Comparison of ENCODE assay signal across 12 mouse cellular contexts in the genomic region with DNA sequence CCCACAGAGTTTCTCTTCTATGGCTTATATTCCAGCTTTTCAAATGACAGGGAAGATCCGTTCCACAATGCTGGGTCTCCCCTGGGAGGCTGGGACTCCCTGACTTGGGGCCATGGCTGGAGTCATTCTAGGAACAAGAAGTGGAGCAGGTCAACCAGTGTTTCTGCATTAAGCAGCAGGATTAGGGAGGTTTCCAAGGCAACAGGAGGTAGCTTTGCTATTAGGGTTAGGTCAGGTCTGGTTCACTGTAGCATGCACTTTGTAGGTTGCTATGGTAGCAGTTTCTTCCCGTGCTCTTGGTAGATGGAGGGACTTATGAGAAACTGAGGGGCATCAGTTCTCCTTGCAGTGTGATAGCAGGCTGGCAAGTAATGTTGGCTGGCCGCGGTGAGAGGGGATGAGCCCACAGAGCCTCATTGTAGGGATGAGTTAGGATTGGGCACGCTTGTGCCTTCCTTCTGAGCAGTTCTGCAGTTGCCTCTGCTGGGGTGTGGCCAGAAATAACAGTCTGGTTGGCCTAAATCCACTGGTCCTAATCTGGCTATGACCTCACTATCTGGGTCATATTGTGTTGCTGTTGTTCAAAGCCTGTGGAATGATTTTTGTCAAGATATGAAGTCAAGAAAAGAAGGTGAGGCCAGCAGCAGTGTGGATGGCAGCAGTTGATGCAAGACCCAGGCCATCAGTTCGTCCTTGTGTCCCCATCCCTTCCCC. TPM values are rescaled to one million over a fixed set of nuclear protein-coding genes. Genes with fewer than 3 reads are reported as not detected.
DNase-seq lines count a peak whose midpoint lies in the region; ATAC-seq and TF ChIP-seq lines count a peak whose summit lies in the region.
"Had no signal": no experiment of that assay in that cellular context is flagged by ENCODE, and none has a peak within 500 bp of the region (broad histone marks: within the 10 kb centered on the region; RNA-seq: fewer than 3 reads in every experiment).

No protein-coding gene starts in this region.

- peak; percentile 57 for DNase-seq in embryo, embryonic 10 days (ENCODE audit: low spot score)
- DNase-seq in embryo, embryonic 9.5 days (ENCODE audit: extremely low spot score): no peak
- no peak for DNase-seq in liver, embryonic 13.5 days
- DNase-seq in liver, postnatal 0 days: no peak
- peak; percentile 83 for DNase-seq in cerebellum, adult 9-10 months
- peak; percentile 77 for DNase-seq in retina, postnatal 1 day
- no peak for DNase-seq in frontal cortex, postnatal 36 days (ENCODE audit: low spot score in 2 of 2)
- no peak for DNase-seq in right cerebral cortex, adult 18-20 months

- H3K4me3 ChIP-seq in liver, embryonic 13.5 days (replicated peaks): no peak overlapping the region
- no peak overlapping the region for H3K4me3 ChIP-seq in liver, postnatal 0 days (ENCODE audit: low read depth, low read length)

- H3K27me3 ChIP-seq in liver, embryonic 13.5 days: no peaks in the 10 kb centered on the region
- H3K27me3 ChIP-seq in liver, postnatal 0 days (ENCODE audit: insufficient read depth, low read length): no peaks in the 10 kb centered on the region

- no peak for ATAC-seq in liver, embryonic 13.5 days (ENCODE audit: low read depth)
- ATAC-seq in liver, postnatal 0 days: no peak

- 71% methylated on average over 6 of the region's 6 CpGs for whole genome bisulfite sequencing in liver, embryonic 13.5 days (ENCODE audit: insufficient replicate concordance)
- WGBS in liver, postnatal 0 days (ENCODE audit: insufficient replicate concordance): 77% methylated on average over 6 of the region's 6 CpGs

- no peaks in the 10 kb centered on the region for H3K9me3 ChIP-seq in liver, embryonic 13.5 days (replicated peaks)
- no peaks in the 10 kb centered on the region for H3K9me3 ChIP-seq in liver, postnatal 0 days (ENCODE audit: low read length)

- H3K9ac ChIP-seq in liver, embryonic 13.5 days: peak overlapping the region; percentile 16; the same call in 1 of the 2 replicates
- H3K9ac ChIP-seq in liver, postnatal 0 days (replicated peaks): no peak overlapping the region

- H3K4me2 ChIP-seq in liver, embryonic 13.5 days: no peak overlapping the region
- H3K4me2 ChIP-seq in liver, postnatal 0 days (ENCODE audit: low read depth, low read length): no peak overlapping the region

- H3K27ac ChIP-seq in liver, embryonic 13.5 days: no peak overlapping the region
- no peak overlapping the region for H3K27ac ChIP-seq in liver, postnatal 0 days (ENCODE audit: low read depth)
- H3K27ac ChIP-seq: kidney, postnatal 0 days; macrophage had no signal

- no peak for TF ChIP-seq CTCF in liver, postnatal 0 days (IDR thresholded peaks at IDR 0.05; ENCODE audit: low read depth)

- no peaks in the 10 kb centered on the region; the same call in 1 of the 2 replicates for H3K36me3 ChIP-seq in liver, embryonic 13.5 days
- H3K36me3 ChIP-seq in liver, postnatal 0 days (replicated peaks; ENCODE audit: insufficient read depth, low read length): 0 out of 2 replicates have a peak, but pooled peaks cover 4% of the 10 kb centered on the region

- H3K4me1 ChIP-seq in liver, embryonic 13.5 days (replicated peaks): peaks cover 91% of the 10 kb centered on the region
- H3K4me1 ChIP-seq in liver, postnatal 0 days (ENCODE audit: insufficient read depth): peaks cover 65% of the 10 kb centered on the region

- no peak for TF ChIP-seq EP300 in liver, postnatal 0 days (IDR thresholded peaks at IDR 0.05; ENCODE audit: low read depth)

RNA-seq across cellular contexts. Expression of a gene that starts 12.6 kb away (rescaled TPM):
- 10.4 and 12.1 TPM in 2 replicates for polyA plus RNA-seq in liver, embryonic 13.5 days (2015; fragmentation: Nextera tagmentation; extraction: Ambion mirVana)
- polyA plus RNA-seq in liver, postnatal 0 days (2015; fragmentation: Nextera tagmentation; extraction: Ambion mirVana): 8.2 and 9.4 TPM in 2 replicates

RNA-seq across cellular contexts. Expression of a gene that starts 23.3 kb away (rescaled TPM):
- not detected in 2 replicates for polyA plus RNA-seq in liver, embryonic 13.5 days (2015; fragmentation: Nextera tagmentation; extraction: Ambion mirVana)
- polyA plus RNA-seq in liver, postnatal 0 days (2015; fragmentation: Nextera tagmentation; extraction: Ambion mirVana): 0.07 TPM in 1 of 2 replicates, not detected in the other
- polyA plus RNA-seq: C2C12; heart, postnatal 0 days; macrophage had no signal

RNA-seq across cellular contexts. Expression of a gene that starts 37.6 kb away (rescaled TPM):
- polyA plus RNA-seq in liver, embryonic 13.5 days (2015; fragmentation: Nextera tagmentation; extraction: Ambion mirVana): 0.08 TPM in 1 of 2 replicates, not detected in the other
- polyA plus RNA-seq in liver, postnatal 0 days (2015; fragmentation: Nextera tagmentation; extraction: Ambion mirVana): 0.16 and 0.17 TPM in 2 replicates

Comparison
In these comparisons a context has a peak if more than half of its experiments do, and no peak if none do; other contexts are left out.
1. DNase-seq: peak in embryo, embryonic 10 days (single experiment), cerebellum, adult 9-10 months (single experiment) and retina, postnatal 1 day (single experiment); none in embryo, embryonic 9.5 days (single experiment), liver, embryonic 13.5 days (single experiment), liver, postnatal 0 days (single experiment), frontal cortex, postnatal 36 days (0 of 2) and right cerebral cortex, adult 18-20 months (single experiment).